ENCODE assay signal across 9 mouse cellular contexts in genomic region chr4:140205811-140206231, GRCm38 (mm10). TPM values are rescaled to one million over a fixed set of nuclear protein-coding genes. Genes with fewer than 3 reads are reported as not detected.
DNase-seq lines count a peak whose midpoint lies in the region; ATAC-seq and TF ChIP-seq lines count a peak whose summit lies in the region.
"Had no signal": no experiment of that assay in that cellular context is flagged by ENCODE, and none has a peak within 500 bp of the region (broad histone marks: within the 10 kb centered on the region; RNA-seq: fewer than 3 reads in every experiment).

No protein-coding gene starts in this region.

- WGBS in intestine, embryonic 16.5 days: 54% methylated on average over 12 of the region's 12 CpGs

- no peak overlapping the region for H3K27ac ChIP-seq in intestine, embryonic 16.5 days (ENCODE audit: low read length)
- H3K27ac ChIP-seq: liver, embryonic 14.5 days had no signal

- no peaks in the 10 kb centered on the region for H3K36me3 ChIP-seq in E14TG2a.4 (ENCODE audit: insufficient read depth, low read length)
- no peaks in the 10 kb centered on the region for H3K36me3 ChIP-seq in intestine, embryonic 16.5 days (ENCODE audit: control insufficient read depth, insufficient read depth, low read length)

- H3K4me3 ChIP-seq in E14TG2a.4 (replicated peaks; ENCODE audit: low read length): peak overlapping the region; percentile 37
- H3K4me3 ChIP-seq in intestine, embryonic 16.5 days (ENCODE audit: low read length): no peak overlapping the region

- peaks cover 5% of the 10 kb centered on the region; the same call in 1 of the 2 replicates for H3K9me3 ChIP-seq in E14TG2a.4 (ENCODE audit: low read length)
- no peaks in the 10 kb centered on the region for H3K9me3 ChIP-seq in intestine, embryonic 16.5 days (ENCODE audit: control insufficient read depth, low read length)

- no peak for TF ChIP-seq CTCF in E14TG2a.4 (conservative IDR thresholded peaks at IDR 0.05; ENCODE audit: low read length)

- no peak overlapping the region for H3K9ac ChIP-seq in intestine, embryonic 16.5 days (ENCODE audit: low read depth, low read length)
- H3K9ac ChIP-seq: liver, embryonic 14.5 days had no signal

- peaks cover 62% of the 10 kb centered on the region for H3K4me1 ChIP-seq in E14TG2a.4 (replicated peaks; ENCODE audit: low read depth, low read length)
- no peaks in the 10 kb centered on the region for H3K4me1 ChIP-seq in intestine, embryonic 16.5 days (ENCODE audit: control insufficient read depth, insufficient read depth, low read length)

- DNase-seq in adrenal gland, adult (ENCODE audit: inconsistent age in 2 of 2, low spot score in 1 of 2): peak; percentile 59 to 88
- peak; percentile 73 for DNase-seq in heart, postnatal 4 days
- DNase-seq in right cerebral cortex, adult 2 months (ENCODE audit: low spot score in 2 of 2): peak; percentile 40 to 62
- DNase-seq in urinary bladder, postnatal 14 days (ENCODE audit: low spot score): no peak
- DNase-seq in kidney, adult 11 months: no peak

- no peak overlapping the region for H3K4me2 ChIP-seq in intestine, embryonic 16.5 days (ENCODE audit: low read depth, low read length)

- ATAC-seq in frontal cortex, adult (ENCODE audit: low TSS enrichment): peak; percentile 62; the same call in 1 of the 2 replicates
- no peak for ATAC-seq in intestine, embryonic 16.5 days

- H3K27me3 ChIP-seq in E14TG2a.4 (ENCODE audit: insufficient read depth, low read length): 0 out of 2 replicates have a peak, but pooled peaks cover 5% of the 10 kb centered on the region
- H3K27me3 ChIP-seq in intestine, embryonic 16.5 days (replicated peaks; ENCODE audit: control insufficient read depth, insufficient read depth, low read length): no peaks in the 10 kb centered on the region

RNA-seq across cellular contexts. Expression of gene Igsf21, which starts 40.8 kb away (rescaled TPM):
- under 1 TPM; 0.14 to 0.20 TPM for total RNA-seq in heart, postnatal 4 days (2021)
- polyA plus RNA-seq in intestine, embryonic 16.5 days (2015; fragmentation: Nextera tagmentation; extraction: Ambion mirVana): 1.2 and 1.5 TPM in 2 replicates

Comparison
In these comparisons a context has a peak if more than half of its experiments do, and no peak if none do; other contexts are left out.
1. DNase-seq: peak in adrenal gland, adult (2 of 2), heart, postnatal 4 days (single experiment) and right cerebral cortex, adult 2 months (2 of 2); none in urinary bladder, postnatal 14 days (single experiment) and kidney, adult 11 months (single experiment).